Mouse (Mus musculus): Measurements from ENCODE around the gene Fsip1. TPM values are rescaled to one million over a fixed set of nuclear protein-coding genes. Genes with fewer than 3 reads are reported as not detected.

Fsip1 gene
- polyA plus RNA-seq, 1 experiment, result 3.1 TPM

DNA sequence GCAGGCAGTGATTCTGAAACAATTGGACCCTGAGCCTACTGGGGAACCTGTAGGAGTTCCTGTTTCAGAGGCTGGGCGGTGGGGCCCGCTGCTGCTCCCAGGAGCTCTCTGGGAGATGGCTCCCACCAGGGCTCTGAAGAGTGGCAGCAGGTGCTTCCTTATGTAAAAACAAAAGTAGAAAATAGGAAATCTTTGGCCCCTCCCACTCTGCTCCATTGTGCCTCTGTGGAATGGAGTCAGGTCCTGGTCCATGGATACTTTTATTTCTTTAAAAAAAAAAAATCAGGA, 7.1 kb upstream of the Fsip1 start:
- Histone ChIP-seq H3K36me3 (ENCODE audit: control insufficient read depth, insufficient read depth, low read length, poor library complexity, severe bottlenecking) (no peaks in the 10 kb centered on the region), H3K4me3 (ENCODE audit: low read depth, low read length) (no peak overlapping the region), H3K27ac (ENCODE audit: insufficient read depth, low read length) (no peak overlapping the region), H3K4me1 (ENCODE audit: control insufficient read depth, insufficient read depth, low read length) (no peaks in the 10 kb centered on the region), H3K9me3 (replicated peaks; ENCODE audit: control insufficient read depth, insufficient read depth, low read length, poor library complexity, severe bottlenecking) (no peaks in the 10 kb centered on the region), H3K27me3 (ENCODE audit: control insufficient read depth, insufficient read depth, low read length, poor library complexity, severe bottlenecking) (no peaks in the 10 kb centered on the region), H3K9ac (ENCODE audit: low read depth, poor library complexity, severe bottlenecking) (no peak overlapping the region)
- TF ChIP-seq EP300 (IDR thresholded peaks at IDR 0.05; ENCODE audit: insufficient read depth, low read depth, low read length), result no peak
- no peak for TF ChIP-seq CTCF (IDR thresholded peaks at IDR 0.05; ENCODE audit: low read depth, low read length)
- TF ChIP-seq POLR2A (IDR thresholded peaks at IDR 0.05; ENCODE audit: insufficient read depth, low read length), result no peak

- no peak overlapping the region for H3K9ac ChIP-seq (ENCODE audit: low read depth, poor library complexity, severe bottlenecking)
- no peaks in the 10 kb centered on the region for H3K36me3 ChIP-seq (ENCODE audit: control insufficient read depth, insufficient read depth, low read length, poor library complexity, severe bottlenecking)
- TF ChIP-seq CTCF (IDR thresholded peaks at IDR 0.05; ENCODE audit: low read depth, low read length) (peak; percentile 26), EP300 (IDR thresholded peaks at IDR 0.05; ENCODE audit: insufficient read depth, low read depth, low read length) (no peak)
- H3K4me3 ChIP-seq (ENCODE audit: low read depth, low read length), result no peak overlapping the region
- no peaks in the 10 kb centered on the region for H3K27me3 ChIP-seq (ENCODE audit: control insufficient read depth, insufficient read depth, low read length, poor library complexity, severe bottlenecking)
- H3K9me3 ChIP-seq (replicated peaks; ENCODE audit: control insufficient read depth, insufficient read depth, low read length, poor library complexity, severe bottlenecking), result no peaks in the 10 kb centered on the region
- H3K27ac ChIP-seq (ENCODE audit: insufficient read depth, low read length), result no peak overlapping the region
- no peaks in the 10 kb centered on the region for H3K4me1 ChIP-seq (ENCODE audit: control insufficient read depth, insufficient read depth, low read length)
Measured at GRCm38 (mm10) chr2:118263151-118263913, 6.6 kb upstream of the Fsip1 start.

GRCm38 (mm10) chr2:118262673-118263072, 5.9 kb upstream of the Fsip1 start:
- Histone ChIP-seq H3K36me3 (ENCODE audit: control insufficient read depth, insufficient read depth, low read length, poor library complexity, severe bottlenecking) (no peaks in the 10 kb centered on the region), H3K4me1 (ENCODE audit: control insufficient read depth, insufficient read depth, low read length) (no peaks in the 10 kb centered on the region), H3K9ac (ENCODE audit: low read depth, poor library complexity, severe bottlenecking) (no peak overlapping the region), H3K9me3 (replicated peaks; ENCODE audit: control insufficient read depth, insufficient read depth, low read length, poor library complexity, severe bottlenecking) (no peaks in the 10 kb centered on the region), H3K27me3 (ENCODE audit: control insufficient read depth, insufficient read depth, low read length, poor library complexity, severe bottlenecking) (no peaks in the 10 kb centered on the region), H3K27ac (ENCODE audit: insufficient read depth, low read length) (no peak overlapping the region), H3K4me3 (ENCODE audit: low read depth, low read length) (no peak overlapping the region)
- TF ChIP-seq CTCF (IDR thresholded peaks at IDR 0.05; ENCODE audit: low read depth, low read length) (no peak), POLR2A (IDR thresholded peaks at IDR 0.05; ENCODE audit: insufficient read depth, low read length) (no peak), EP300 (IDR thresholded peaks at IDR 0.05; ENCODE audit: insufficient read depth, low read depth, low read length) (no peak)

DNA sequence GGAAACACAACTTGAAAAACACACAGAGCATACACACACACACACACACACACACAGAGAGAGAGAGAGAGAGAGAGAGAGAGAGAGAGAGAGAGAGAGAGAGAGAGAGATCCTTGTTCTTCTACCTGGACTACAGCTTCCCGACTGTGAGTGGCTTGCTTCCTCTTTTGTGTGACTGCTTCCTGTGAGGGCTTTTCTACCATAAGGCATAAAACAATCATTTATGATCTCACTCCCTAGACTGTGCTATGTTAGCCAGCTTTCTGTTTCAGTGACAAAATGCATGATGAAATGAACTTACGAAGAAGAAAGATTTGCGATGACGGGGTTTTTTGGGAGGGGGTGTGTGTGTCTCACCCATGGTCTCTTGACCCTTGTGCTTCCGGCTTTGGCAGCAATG, 3.0 kb upstream of the Fsip1 start:
- Histone ChIP-seq H3K36me3 (ENCODE audit: control insufficient read depth, insufficient read depth, low read length, poor library complexity, severe bottlenecking) (no peaks in the 10 kb centered on the region), H3K9me3 (replicated peaks; ENCODE audit: control insufficient read depth, insufficient read depth, low read length, poor library complexity, severe bottlenecking) (no peaks in the 10 kb centered on the region; the same call in 1 of the 2 replicates), H3K9ac (ENCODE audit: low read depth, poor library complexity, severe bottlenecking) (no peak overlapping the region), H3K27me3 (ENCODE audit: control insufficient read depth, insufficient read depth, low read length, poor library complexity, severe bottlenecking) (no peaks in the 10 kb centered on the region), H3K27ac (ENCODE audit: insufficient read depth, low read length) (no peak overlapping the region), H3K4me3 (ENCODE audit: low read depth, low read length) (no peak overlapping the region), H3K4me1 (ENCODE audit: control insufficient read depth, insufficient read depth, low read length) (no peaks in the 10 kb centered on the region)
- TF ChIP-seq POLR2A (IDR thresholded peaks at IDR 0.05; ENCODE audit: insufficient read depth, low read length) (no peak), EP300 (IDR thresholded peaks at IDR 0.05; ENCODE audit: insufficient read depth, low read depth, low read length) (no peak), CTCF (IDR thresholded peaks at IDR 0.05; ENCODE audit: low read depth, low read length) (no peak)

- TF ChIP-seq POLR2A (IDR thresholded peaks at IDR 0.05; ENCODE audit: insufficient read depth, low read length) (no peak), EP300 (IDR thresholded peaks at IDR 0.05; ENCODE audit: insufficient read depth, low read depth, low read length) (no peak), CTCF (IDR thresholded peaks at IDR 0.05; ENCODE audit: low read depth, low read length) (no peak)
- Histone ChIP-seq H3K4me1 (ENCODE audit: control insufficient read depth, insufficient read depth, low read length) (no peaks in the 10 kb centered on the region), H3K9me3 (replicated peaks; ENCODE audit: control insufficient read depth, insufficient read depth, low read length, poor library complexity, severe bottlenecking) (no peaks in the 10 kb centered on the region; the same call in 1 of the 2 replicates), H3K27ac (ENCODE audit: insufficient read depth, low read length) (no peak overlapping the region), H3K36me3 (ENCODE audit: control insufficient read depth, insufficient read depth, low read length, poor library complexity, severe bottlenecking) (no peaks in the 10 kb centered on the region), H3K4me3 (ENCODE audit: low read depth, low read length) (no peak overlapping the region), H3K27me3 (ENCODE audit: control insufficient read depth, insufficient read depth, low read length, poor library complexity, severe bottlenecking) (no peaks in the 10 kb centered on the region), H3K9ac (ENCODE audit: low read depth, poor library complexity, severe bottlenecking) (no peak overlapping the region)
Measured at GRCm38 (mm10) chr2:118257094-118257493, 328 bp upstream of the Fsip1 start.

DNA sequence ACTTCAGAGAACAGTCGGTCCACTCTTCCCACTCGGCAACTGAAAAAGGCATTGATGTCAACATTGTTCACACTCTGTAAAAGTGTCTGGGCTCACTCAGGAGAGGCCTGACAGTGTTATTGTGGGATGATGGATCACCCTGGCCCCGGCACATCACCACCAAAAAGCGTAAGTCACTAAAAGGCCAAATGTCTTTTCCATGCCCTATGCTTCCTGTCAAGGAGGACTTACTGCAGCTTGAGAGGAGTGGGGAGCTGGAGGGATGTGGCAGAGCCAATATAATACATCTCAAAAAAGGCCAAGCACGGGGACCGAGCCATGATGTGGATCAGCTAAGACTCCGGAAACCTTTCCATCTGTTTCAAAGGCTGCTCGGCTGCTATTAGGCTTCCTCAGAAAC, 2.2 kb downstream of the Fsip1 start:
- Histone ChIP-seq H3K4me1 (ENCODE audit: control insufficient read depth, insufficient read depth, low read length) (no peaks in the 10 kb centered on the region), H3K27ac (ENCODE audit: insufficient read depth, low read length) (no peak overlapping the region), H3K9me3 (replicated peaks; ENCODE audit: control insufficient read depth, insufficient read depth, low read length, poor library complexity, severe bottlenecking) (no peaks in the 10 kb centered on the region; the same call in 1 of the 2 replicates), H3K36me3 (ENCODE audit: control insufficient read depth, insufficient read depth, low read length, poor library complexity, severe bottlenecking) (no peaks in the 10 kb centered on the region), H3K9ac (ENCODE audit: low read depth, poor library complexity, severe bottlenecking) (no peak overlapping the region), H3K4me3 (ENCODE audit: low read depth, low read length) (no peak overlapping the region), H3K27me3 (ENCODE audit: control insufficient read depth, insufficient read depth, low read length, poor library complexity, severe bottlenecking) (no peaks in the 10 kb centered on the region)
- no peak for TF ChIP-seq EP300 (IDR thresholded peaks at IDR 0.05; ENCODE audit: insufficient read depth, low read depth, low read length)
- TF ChIP-seq POLR2A (IDR thresholded peaks at IDR 0.05; ENCODE audit: insufficient read depth, low read length), result no peak
- TF ChIP-seq CTCF (IDR thresholded peaks at IDR 0.05; ENCODE audit: low read depth, low read length), result no peak
